Mouse (Mus musculus) ZHBTc4 (cell line): ENCODE data around the gene Hrnr.

Experiments
- DNase-seq: peaks from one replicate; pipeline ENCODE4 v3.0.0-alpha.2; 2011; ENCODE audit warnings: low read depth, low spot score

The Hrnr gene

DNA sequence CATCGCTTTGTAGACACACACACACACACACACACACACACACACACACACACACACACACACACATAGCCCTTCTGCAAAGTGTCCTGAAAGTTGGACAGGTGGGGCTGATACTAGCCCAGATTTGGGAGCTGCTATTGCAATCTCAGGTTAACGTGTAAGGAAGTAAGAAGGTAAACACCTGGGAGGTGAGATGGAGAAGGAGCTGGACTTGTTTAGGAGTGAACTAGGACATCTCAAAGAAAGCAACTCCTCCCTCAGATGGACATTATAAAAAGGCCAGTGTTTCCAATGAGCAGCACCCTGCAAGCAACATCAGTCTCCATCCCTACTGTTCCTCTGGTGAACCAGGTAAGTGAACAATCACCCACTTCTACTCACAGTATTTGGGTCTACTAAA is at the start of gene Hrnr:
Gene Hrnr (plus strand): TSS at position 301 of the 400 bp plus-strand sequence.
- DNase-seq: no peak

DNA sequence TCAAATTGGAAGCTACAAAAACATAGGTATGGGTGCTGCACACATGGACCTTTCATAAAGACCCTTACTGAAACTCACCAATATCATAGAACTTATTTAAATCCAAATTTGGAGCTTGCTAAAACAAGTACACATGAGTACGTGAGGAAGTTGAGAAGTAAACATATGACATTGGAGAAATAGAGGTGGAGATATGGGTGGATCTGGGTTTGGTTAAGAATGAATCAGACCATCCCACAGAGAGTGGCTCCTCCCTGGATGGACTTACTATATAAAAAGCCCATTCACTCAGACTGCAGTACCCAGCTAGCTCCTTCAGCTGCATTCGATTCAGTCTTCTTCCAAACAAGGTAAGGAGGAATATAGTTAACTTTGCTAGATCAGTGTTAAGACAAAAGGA is 46.3 kb upstream of the Hrnr start, which contains the start of gene Flg:
Gene Flg (plus strand): TSS at position 301 of the 400 bp plus-strand sequence.
- DNase-seq: no peak

DNA sequence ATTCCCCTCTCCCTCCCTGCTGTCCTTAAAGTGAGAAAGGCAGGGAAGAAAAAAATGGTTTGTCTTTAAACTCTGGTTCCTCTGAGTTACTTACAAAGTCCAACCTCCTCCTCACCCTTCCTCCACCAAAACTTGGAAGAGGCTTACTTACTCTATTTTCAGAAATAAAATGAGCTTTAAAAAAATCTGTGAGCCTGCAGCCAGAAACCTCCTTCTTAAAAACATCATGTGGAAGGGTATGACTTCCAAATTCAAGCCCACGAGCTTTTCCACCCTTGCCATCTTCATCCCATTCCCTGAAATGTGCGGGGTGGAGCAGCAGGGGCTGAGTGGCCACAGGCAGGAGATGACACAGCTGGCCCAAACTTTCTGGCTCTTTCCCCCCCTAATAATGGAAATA is 22.0 kb upstream of the Hrnr start:
- no peak for DNase-seq

DNA sequence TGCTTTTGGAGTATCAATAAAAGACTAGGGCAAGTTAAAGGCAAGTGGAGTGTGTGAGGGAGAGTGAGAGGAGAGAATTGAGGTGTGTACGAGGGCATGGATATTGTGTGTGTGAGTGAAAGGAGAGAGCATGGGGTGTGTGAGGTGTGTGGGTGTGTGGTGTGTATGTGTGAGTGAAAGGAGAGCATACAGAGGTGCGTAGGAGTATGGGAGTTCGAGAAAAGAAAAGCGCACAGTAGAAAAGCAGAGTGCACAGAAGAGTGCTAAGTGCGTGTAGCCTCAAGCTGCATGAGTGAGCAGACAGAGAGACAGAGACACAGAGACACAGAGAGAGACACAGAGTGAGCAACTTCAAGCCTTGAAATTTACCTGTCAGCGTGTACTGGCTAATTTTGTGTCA is 19.7 kb upstream of the Hrnr start:
- DNase-seq: no peak

DNA sequence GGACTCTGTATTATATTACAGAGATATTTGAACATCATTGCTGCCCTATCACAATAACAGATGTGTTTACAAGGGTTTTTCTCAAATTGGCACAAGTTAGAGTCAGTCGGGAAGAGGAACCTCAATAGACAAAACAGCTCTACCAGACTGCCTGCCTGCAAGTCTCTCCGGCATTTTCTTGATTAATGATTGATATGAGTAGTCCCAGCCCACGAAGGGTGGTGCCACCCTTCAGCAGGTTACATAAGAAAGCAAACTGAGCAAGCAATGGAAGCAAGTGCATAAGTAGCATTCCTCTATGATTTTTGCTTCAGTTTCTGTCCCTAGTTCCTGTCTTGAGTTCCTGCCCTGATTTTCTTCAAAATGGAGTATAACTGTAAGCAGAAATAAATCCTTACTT is 17.7 kb upstream of the Hrnr start:
- no peak for DNase-seq

GRCm38 (mm10) chr3:93306142-93306541 is 13.4 kb upstream of the Hrnr start:
- peak; percentile 51 for DNase-seq

GRCm38 (mm10) chr3:93311371-93311770 is 8.2 kb upstream of the Hrnr start:
- DNase-seq: no peak

DNA sequence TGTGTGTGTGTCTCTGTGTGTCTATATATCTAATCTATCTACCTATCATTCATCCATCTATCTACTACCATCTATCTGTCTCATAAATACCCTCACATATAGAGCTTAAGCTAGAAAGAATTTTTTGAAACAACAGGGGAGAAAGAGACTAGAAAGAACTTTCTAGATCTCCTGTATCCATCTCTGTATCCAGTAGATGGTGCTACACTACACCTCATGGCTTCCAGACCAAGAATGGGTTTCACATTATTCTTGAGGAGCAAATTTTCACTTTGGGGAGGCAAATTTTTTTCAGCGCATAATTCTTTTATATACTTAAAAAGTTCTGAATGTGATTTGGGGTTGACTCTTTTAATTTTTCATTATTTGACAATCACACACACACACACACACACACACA is 5.2 kb upstream of the Hrnr start:
- DNase-seq: no peak

GRCm38 (mm10) chr3:93337749-93338148 is 18.2 kb downstream of the Hrnr start:
- DNase-seq: no peak

- no peak for DNase-seq
Measured at GRCm38 (mm10) chr3:93340021-93340420, 20.5 kb downstream of the Hrnr start.

DNA sequence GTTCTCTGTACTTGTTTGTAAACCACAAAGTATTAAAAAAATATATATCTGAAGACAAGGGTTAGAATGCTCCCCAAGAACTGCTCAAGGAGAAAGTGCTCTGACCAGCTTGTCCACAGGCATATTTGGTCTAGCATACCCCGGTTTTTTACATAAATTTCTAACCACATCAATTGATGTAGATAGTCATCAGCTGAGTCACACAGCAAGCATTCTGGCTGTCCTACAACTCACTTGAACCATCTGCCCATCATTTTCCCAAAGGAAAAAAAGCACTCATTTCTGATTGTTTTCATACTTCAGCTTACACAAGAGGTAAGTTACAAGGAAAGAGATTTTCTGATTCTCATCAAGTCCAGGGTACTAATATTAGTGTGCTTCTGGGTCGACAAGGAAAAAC is 27.3 kb downstream of the Hrnr start:
- DNase-seq: no peak

GRCm38 (mm10) chr3:93360045-93360444 is 40.5 kb downstream of the Hrnr start:
- peak; percentile 82 for DNase-seq

DNA sequence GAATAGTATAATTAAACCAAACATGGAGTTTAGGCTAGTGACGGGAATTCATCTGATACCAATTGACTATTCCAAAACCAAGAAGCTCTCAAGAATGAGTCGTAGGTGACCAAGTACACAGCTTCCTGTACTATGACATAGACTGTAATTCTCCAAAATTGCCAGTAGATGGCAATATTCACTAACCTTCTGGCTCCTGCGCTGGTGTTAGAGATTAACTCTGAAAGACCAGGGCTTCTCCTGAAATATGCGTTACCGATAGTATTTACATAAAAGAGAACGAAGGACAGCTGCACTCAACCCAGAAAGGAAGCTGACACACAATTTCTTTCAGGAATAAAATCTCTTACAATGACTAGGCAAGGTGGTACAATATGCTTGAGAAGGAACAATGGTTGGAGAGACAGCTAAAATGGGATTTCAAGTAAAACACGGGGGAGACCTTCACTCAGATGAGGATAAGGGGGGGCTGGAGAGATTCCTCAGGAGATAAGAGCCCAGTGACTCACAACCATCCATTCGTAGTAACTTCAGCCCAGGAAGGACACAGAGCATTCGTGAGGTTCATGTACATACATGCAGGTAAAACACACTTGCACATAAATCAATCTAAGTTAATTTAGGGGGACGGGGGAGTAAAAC is 42.5 kb downstream of the Hrnr start:
- peak; percentile 69 for DNase-seq

DNA sequence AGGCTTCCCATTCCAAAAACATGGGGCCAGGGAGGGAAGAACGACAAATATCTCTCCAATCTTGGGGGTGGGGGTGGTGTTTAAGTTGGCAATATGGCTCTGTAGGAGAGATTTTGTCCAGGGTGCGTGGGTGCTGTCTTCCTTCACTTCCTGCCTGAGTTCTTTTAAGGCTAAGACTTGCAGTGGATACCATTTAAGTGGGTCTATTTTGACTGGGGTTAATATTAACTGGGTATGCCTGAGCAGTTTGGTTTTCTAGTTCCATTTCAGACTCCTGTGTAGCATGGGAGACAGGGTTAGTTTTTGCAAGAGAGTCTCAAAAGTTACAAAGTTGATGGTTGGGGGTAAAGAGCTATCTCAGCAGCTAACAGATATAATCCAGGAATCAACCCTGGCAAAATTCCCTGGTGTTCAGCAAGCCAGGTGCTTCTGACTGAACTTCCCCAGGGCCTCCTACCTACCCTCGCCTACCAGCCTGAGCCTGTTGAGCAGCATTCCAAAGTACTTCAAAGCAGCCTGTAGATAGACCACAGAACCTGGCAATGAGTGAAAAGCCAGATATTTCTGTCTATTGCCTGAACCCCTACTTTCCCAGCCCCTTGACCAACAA is 47.5 kb downstream of the Hrnr start:
- no peak for DNase-seq

DNA sequence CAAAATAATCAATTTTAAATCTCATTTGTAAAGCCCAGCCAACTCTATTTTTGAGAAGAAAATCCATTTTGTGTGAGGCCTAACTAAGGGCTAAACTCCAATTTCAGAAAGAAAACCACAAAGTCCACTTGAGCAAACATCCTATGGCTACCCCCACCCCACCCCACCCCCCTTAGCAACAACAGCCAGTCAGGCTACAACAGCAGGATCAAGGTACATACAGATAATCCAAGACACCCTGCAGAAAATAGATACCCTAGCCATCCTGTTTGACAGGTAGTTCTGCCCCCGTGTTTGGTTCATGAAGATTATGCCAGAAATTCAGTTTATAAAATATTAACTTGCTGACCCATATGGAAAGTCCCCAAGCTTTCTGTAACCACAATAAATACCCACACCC is 48.6 kb downstream of the Hrnr start:
- no peak for DNase-seq

DNA sequence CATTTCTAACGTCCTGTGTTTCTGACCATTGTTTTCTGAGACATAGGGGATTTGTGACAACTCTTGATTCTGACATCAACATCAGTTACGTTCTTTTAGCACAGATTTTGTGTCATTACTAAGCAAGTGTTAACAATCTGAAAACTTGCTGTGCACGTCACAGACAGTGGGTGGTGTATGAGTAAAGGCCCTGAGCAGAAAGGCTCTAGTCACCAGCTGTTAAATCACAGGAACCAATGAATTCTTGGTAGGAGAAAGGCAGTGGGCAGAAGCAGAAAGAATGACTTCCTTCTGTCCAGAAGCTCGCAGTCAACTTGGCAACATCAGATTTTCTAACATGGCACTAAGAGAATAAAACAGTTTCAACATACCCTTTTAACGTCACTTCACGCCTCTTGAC is 53.9 kb downstream of the Hrnr start:
- no peak for DNase-seq

DNA sequence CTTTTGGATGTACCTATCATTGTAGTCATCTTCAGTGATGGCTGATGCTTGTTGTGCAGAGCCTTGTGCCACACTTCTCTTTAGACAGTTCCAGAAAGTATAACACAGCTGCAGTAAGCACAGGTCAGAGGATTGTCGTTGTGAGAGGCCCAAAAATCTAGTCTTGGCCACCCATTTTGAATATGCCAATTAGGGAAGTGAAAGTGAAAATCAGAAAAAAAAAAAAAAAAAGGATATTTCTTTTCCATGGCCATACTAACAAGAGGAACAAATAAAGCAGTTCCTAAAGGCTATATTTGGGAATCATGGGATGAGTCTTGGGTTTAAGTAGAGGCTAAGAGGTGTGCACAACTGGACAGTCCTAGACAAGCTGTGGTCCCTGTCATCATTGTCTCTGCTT is 55.6 kb downstream of the Hrnr start:
- no peak for DNase-seq

GRCm38 (mm10) chr3:93375601-93376000 is 56.1 kb downstream of the Hrnr start:
- DNase-seq: no peak

DNA sequence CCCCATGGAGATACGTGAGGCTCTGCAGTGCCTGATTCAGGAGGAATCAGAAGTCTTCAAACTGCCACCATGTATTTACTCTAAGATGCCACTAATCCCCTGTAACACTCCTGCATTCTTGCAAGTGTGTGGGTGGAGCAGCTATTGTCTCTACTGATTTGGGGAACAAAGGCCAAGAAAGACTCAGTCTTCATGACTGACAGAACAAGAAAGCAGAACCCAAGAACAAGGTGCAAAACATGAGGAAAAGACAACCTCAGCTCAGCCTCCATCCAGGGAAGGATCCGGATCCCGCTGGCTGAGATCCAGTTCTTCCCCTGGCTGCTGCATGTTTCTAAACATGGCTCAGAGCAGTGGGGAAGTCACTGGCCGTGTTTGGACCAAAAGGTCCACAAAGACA is 58.6 kb downstream of the Hrnr start:
- peak; percentile 81 for DNase-seq
